Mouse (Mus musculus): ENCODE measurements around the gene Ptafr. TPM values are rescaled to one million over a fixed set of nuclear protein-coding genes. Genes with fewer than 3 reads are reported as not detected.

Ptafr gene
- total and polyA plus RNA-seq, 2 experiments from 2014 or later, result 0.61 to 0.63 TPM

DNA sequence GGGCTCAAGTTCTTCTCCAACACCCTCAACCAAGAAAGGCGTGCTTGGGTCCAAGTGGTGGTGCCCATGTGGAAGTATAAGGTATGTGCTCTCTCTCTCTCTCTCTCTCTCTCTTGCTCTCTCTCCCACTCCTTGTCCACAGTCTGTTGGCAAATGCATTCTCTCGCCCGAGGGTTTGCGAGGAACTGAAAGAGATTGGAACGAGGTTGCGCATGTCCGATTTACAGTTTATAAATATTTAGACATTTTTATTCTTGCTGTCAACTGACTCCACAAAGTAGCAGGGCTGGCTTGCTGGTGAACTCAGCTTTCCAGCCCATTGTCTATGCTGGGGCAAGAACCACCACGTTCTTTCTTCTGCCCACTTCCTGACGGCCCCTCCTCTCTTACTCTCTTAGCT lies 7.3 kb downstream of the Ptafr start:
- WGBS, result 84% methylated on average over 9 of the region's 9 CpGs
- no peak for ATAC-seq

DNA sequence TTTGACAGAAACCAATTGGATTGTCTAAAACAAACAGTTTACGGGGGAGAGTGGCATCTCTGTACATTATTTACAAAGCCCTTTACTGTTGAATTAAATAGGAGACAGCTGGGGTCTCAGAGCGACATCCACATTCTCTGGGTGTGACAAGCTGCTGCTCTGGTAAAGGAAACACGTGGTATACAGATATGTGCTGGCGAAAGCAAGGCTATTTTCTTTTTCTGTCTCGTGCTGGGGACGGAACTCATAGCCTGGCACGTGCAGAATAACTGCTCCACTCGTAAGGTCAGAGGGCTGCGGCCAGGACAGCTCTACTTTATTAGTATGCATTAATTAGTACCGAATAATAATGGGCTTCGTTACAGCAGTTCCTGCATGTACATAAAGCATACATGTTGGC lies 9.5 kb downstream of the Ptafr start:
- TF ChIP-seq CTCF (IDR thresholded peaks at IDR 0.05; ENCODE audit: low read depth), result no peak
- WGBS, result 58% methylated on average over 11 of the region's 11 CpGs
- Histone ChIP-seq H3K9me3 (ENCODE audit: low read length) (no peaks in the 10 kb centered on the region), H3K36me3 (ENCODE audit: insufficient read depth, low read length) (no peaks in the 10 kb centered on the region), H3K4me2 (ENCODE audit: low read depth, low read length) (no peak overlapping the region), H3K4me3 (ENCODE audit: low read length) (no peak overlapping the region), H3K27ac (no peak overlapping the region), H3K4me1 (ENCODE audit: insufficient read depth, low read length) (no peaks in the 10 kb centered on the region), H3K9ac (replicated peaks; ENCODE audit: low read length) (no peak overlapping the region), H3K27me3 (ENCODE audit: insufficient read depth, low read length) (no peaks in the 10 kb centered on the region)
- DNase-seq (ENCODE audit: low spot score) (no peak), ATAC-seq (no peak)

More for the DNA sequence above, 7.3 kb downstream of the Ptafr start:
- H3K4me3 ChIP-seq (ENCODE audit: low read length), result no peak overlapping the region
- H3K9me3 ChIP-seq (ENCODE audit: low read length), result no peaks in the 10 kb centered on the region
- no peaks in the 10 kb centered on the region for H3K36me3 ChIP-seq (ENCODE audit: insufficient read depth, low read length)
- H3K27ac ChIP-seq, result no peak overlapping the region
- DNase-seq (ENCODE audit: low spot score), result no peak
- no peak for TF ChIP-seq CTCF (IDR thresholded peaks at IDR 0.05; ENCODE audit: low read depth)
- no peak overlapping the region for H3K4me2 ChIP-seq (ENCODE audit: low read depth, low read length)
- no peak overlapping the region for H3K9ac ChIP-seq (replicated peaks; ENCODE audit: low read length)
- no peaks in the 10 kb centered on the region for H3K4me1 ChIP-seq (ENCODE audit: insufficient read depth, low read length)
- H3K27me3 ChIP-seq (ENCODE audit: insufficient read depth, low read length), result no peaks in the 10 kb centered on the region

DNA sequence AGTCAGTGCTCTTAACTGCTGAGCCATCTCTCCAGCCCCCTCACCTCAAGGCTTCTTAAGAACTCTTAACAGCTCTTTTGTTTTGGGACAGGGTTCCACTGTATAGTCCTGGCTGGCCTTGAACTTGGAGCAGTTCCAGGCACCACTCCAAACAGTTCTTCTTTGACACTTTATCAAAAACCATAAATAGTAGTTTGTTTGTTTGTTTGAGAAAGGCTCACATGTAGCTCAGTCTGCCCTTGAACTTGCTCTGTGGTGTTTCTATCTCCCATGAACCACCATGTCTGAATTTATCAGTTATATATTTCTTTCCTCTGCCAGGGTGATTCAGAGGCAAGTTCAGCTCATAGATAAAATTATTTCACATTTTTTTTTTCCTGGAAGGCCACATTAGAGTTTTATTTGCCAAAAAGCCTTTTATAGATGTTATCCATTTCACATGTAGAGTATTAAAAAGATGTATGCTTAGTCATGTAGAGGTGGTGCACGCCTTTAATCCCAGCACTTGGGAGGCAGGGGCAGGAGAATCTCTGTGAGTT lies 11.0 kb downstream of the Ptafr start:
- no peak for DNase-seq (ENCODE audit: low spot score)
- Histone ChIP-seq H3K36me3 (ENCODE audit: insufficient read depth, low read length) (no peaks in the 10 kb centered on the region), H3K27ac (no peak overlapping the region), H3K9me3 (ENCODE audit: low read length) (no peaks in the 10 kb centered on the region), H3K4me1 (ENCODE audit: insufficient read depth, low read length) (no peaks in the 10 kb centered on the region), H3K9ac (replicated peaks; ENCODE audit: low read length) (no peak overlapping the region), H3K27me3 (ENCODE audit: insufficient read depth, low read length) (no peaks in the 10 kb centered on the region), H3K4me2 (ENCODE audit: low read depth, low read length) (no peak overlapping the region), H3K4me3 (ENCODE audit: low read length) (no peak overlapping the region)
- WGBS, result 90% methylated on average over 1 of the region's 1 CpGs
- no peak for ATAC-seq
- TF ChIP-seq CTCF (IDR thresholded peaks at IDR 0.05; ENCODE audit: low read depth), result no peak

GRCm38 (mm10) chr4:132583781-132584180 lies 19.9 kb downstream of the Ptafr start:
- H3K9ac ChIP-seq (replicated peaks; ENCODE audit: low read length), result no peak overlapping the region
- H3K27ac ChIP-seq, result no peak overlapping the region
- DNase-seq (ENCODE audit: low spot score), result no peak
- no peak overlapping the region for H3K4me2 ChIP-seq (ENCODE audit: low read depth, low read length)
- H3K4me3 ChIP-seq (ENCODE audit: low read length), result no peak overlapping the region
- H3K27me3 ChIP-seq (ENCODE audit: insufficient read depth, low read length), result no peaks in the 10 kb centered on the region
- WGBS, result 62% methylated on average over 3 of the region's 3 CpGs
- no peak for ATAC-seq
- no peaks in the 10 kb centered on the region for H3K36me3 ChIP-seq (ENCODE audit: insufficient read depth, low read length)
- TF ChIP-seq CTCF (IDR thresholded peaks at IDR 0.05; ENCODE audit: low read depth), result no peak
- H3K9me3 ChIP-seq (ENCODE audit: low read length), result no peaks in the 10 kb centered on the region
- no peaks in the 10 kb centered on the region for H3K4me1 ChIP-seq (ENCODE audit: insufficient read depth, low read length)

GRCm38 (mm10) chr4:132584975-132585374 lies 21.1 kb downstream of the Ptafr start:
- H3K27me3 ChIP-seq (ENCODE audit: insufficient read depth, low read length), result no peaks in the 10 kb centered on the region
- DNase-seq (ENCODE audit: low spot score) (no peak), ATAC-seq (no peak)
- H3K4me1 ChIP-seq (ENCODE audit: insufficient read depth, low read length), result no peaks in the 10 kb centered on the region
- H3K4me3 ChIP-seq (ENCODE audit: low read length), result no peak overlapping the region
- H3K27ac ChIP-seq, result no peak overlapping the region
- 80% methylated on average over 2 of the region's 2 CpGs for WGBS
- H3K4me2 ChIP-seq (ENCODE audit: low read depth, low read length), result no peak overlapping the region
- no peak for TF ChIP-seq CTCF (IDR thresholded peaks at IDR 0.05; ENCODE audit: low read depth)
- no peaks in the 10 kb centered on the region for H3K9me3 ChIP-seq (ENCODE audit: low read length)
- H3K36me3 ChIP-seq (ENCODE audit: insufficient read depth, low read length), result no peaks in the 10 kb centered on the region
- H3K9ac ChIP-seq (replicated peaks; ENCODE audit: low read length), result no peak overlapping the region

DNA sequence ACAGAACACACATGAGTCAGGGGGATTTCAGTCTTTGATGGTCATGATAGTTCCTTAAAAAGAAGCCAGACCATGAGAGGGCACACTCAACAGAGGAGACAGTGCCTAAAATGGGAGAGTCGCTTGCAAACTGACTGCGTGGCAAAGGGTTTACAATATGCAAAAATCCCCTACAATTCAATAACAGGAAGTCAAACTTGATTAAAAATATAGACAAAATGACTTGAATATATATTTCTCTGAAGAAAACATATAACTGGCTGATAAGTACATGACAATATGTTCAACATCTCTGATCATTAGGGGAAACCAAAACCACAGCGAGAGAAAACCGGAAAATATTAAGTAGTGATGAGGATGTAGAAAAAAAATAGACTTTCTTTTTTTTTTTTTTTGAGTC lies 22.4 kb downstream of the Ptafr start:
- Histone ChIP-seq H3K4me3 (ENCODE audit: low read length) (no peak overlapping the region), H3K36me3 (ENCODE audit: insufficient read depth, low read length) (no peaks in the 10 kb centered on the region), H3K4me1 (ENCODE audit: insufficient read depth, low read length) (no peaks in the 10 kb centered on the region), H3K27ac (no peak overlapping the region), H3K9ac (replicated peaks; ENCODE audit: low read length) (no peak overlapping the region), H3K27me3 (ENCODE audit: insufficient read depth, low read length) (no peaks in the 10 kb centered on the region), H3K9me3 (ENCODE audit: low read length) (no peaks in the 10 kb centered on the region), H3K4me2 (ENCODE audit: low read depth, low read length) (no peak overlapping the region)
- 93% methylated on average over 4 of the region's 4 CpGs for WGBS
- DNase-seq (ENCODE audit: low spot score) (no peak), ATAC-seq (no peak)
- no peak for TF ChIP-seq CTCF (IDR thresholded peaks at IDR 0.05; ENCODE audit: low read depth)

GRCm38 (mm10) chr4:132588512-132588911 lies 24.6 kb downstream of the Ptafr start:
- Histone ChIP-seq H3K4me1 (ENCODE audit: insufficient read depth, low read length) (no peaks in the 10 kb centered on the region), H3K9ac (replicated peaks; ENCODE audit: low read length) (no peak overlapping the region), H3K27me3 (ENCODE audit: insufficient read depth, low read length) (no peaks in the 10 kb centered on the region), H3K4me2 (ENCODE audit: low read depth, low read length) (no peak overlapping the region), H3K9me3 (ENCODE audit: low read length) (no peaks in the 10 kb centered on the region), H3K36me3 (ENCODE audit: insufficient read depth, low read length) (no peaks in the 10 kb centered on the region), H3K27ac (no peak overlapping the region), H3K4me3 (ENCODE audit: low read length) (no peak overlapping the region)
- WGBS, result 81% methylated on average over 3 of the region's 3 CpGs
- DNase-seq (ENCODE audit: low spot score) (no peak), ATAC-seq (no peak)
- TF ChIP-seq CTCF (IDR thresholded peaks at IDR 0.05; ENCODE audit: low read depth), result no peak

Measured in hindbrain, postnatal 0 days (tissue).